Mouse (Mus musculus): ENCODE results near the gene Lpcat1. TPM values are rescaled to one million over a fixed set of nuclear protein-coding genes. Genes with fewer than 3 reads are reported as not detected.

Gene Lpcat1
- total RNA-seq, 2 experiments from 2014 or later = 40.8 to 47.2 TPM

DNA sequence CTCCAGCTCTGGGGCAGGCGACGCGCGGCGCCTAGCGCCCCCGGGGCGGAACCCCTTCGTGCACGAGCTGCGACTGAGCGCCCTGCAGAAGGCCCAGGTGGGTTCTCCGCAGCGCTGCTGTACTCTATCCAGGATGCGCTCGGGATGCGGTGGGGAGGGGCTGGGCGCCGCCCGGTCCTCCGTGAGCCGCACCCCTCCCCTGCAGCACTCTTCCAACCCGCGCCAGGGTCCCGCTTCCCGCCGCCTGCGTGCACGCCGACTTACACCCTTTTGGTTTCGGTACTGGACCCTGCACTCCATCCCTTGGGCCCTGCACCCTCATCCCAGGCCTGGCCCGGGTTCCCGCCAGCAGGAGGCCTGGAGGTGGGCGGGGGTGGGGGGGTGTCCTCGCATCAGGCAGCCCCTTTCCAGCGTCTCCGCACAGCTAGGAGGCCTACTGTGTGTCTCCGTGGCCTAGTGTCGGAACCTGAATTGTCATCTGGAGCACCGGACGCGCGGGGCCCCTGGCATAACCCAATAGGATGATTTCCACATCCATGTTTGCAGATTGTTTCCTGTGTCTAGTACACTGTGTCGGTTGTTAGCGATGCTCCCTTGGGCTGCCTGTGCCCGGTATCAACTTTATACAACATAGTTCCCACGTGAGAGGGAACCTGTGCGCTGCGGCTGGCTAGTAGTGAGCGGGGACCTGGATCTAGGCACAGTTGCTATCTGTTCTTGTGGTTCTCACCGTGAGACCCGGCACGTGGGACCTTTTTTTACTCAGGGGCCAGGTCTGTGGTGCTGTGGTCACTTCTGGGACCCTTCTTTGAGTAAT, 632 bp downstream of the Lpcat1 start:
- no peak for TF ChIP-seq CTCF (IDR thresholded peaks at IDR 0.05)
- Histone ChIP-seq H3K27ac (peak overlapping the region; percentile 89), H3K4me3 (peak overlapping the region; percentile 89)
- intact Hi-C loops (cut with DNase I) = loop anchor here (2.0 kb wide), 2 partner anchors 37 to 41 kb away; no protein-coding TSS in a partner anchor
- DNase-seq (ENCODE audit: extremely low spot score in 1 of 2, low spot score in 2 of 2) = peak; percentile 45 to 51

GRCm38 (mm10) chr13:73468834-73469233, 1.8 kb downstream of the Lpcat1 start:
- Histone ChIP-seq H3K27ac (no peak overlapping the region), H3K4me3 (peak overlapping the region; percentile 89)
- intact Hi-C loops (cut with DNase I) = loop anchor here (2.0 kb wide), 1 partner anchor 36 kb away; no protein-coding TSS in a partner anchor
- TF ChIP-seq CTCF (IDR thresholded peaks at IDR 0.05) = no peak
- DNase-seq (ENCODE audit: extremely low spot score in 1 of 2, low spot score in 2 of 2) = no peak

GRCm38 (mm10) chr13:73469257-73469967, 2.4 kb downstream of the Lpcat1 start:
- Histone ChIP-seq H3K4me3 (no peak overlapping the region), H3K27ac (no peak overlapping the region)
- DNase-seq (ENCODE audit: extremely low spot score in 1 of 2, low spot score in 2 of 2) = no peak
- intact Hi-C loops (cut with DNase I) = loop anchor here (2.0 kb wide), 1 partner anchor 35 kb away; no protein-coding TSS in a partner anchor
- no peak for TF ChIP-seq CTCF (IDR thresholded peaks at IDR 0.05)

GRCm38 (mm10) chr13:73472481-73472880, 5.5 kb downstream of the Lpcat1 start:
- peak; percentile 6; the same call in 1 of the 2 replicates for TF ChIP-seq CTCF (IDR thresholded peaks at IDR 0.05)
- DNase-seq (ENCODE audit: extremely low spot score in 1 of 2, low spot score in 2 of 2) = no peak
- Histone ChIP-seq H3K4me3 (no peak overlapping the region), H3K27ac (no peak overlapping the region)
- intact Hi-C loops (cut with DNase I) = no loop called here

DNA sequence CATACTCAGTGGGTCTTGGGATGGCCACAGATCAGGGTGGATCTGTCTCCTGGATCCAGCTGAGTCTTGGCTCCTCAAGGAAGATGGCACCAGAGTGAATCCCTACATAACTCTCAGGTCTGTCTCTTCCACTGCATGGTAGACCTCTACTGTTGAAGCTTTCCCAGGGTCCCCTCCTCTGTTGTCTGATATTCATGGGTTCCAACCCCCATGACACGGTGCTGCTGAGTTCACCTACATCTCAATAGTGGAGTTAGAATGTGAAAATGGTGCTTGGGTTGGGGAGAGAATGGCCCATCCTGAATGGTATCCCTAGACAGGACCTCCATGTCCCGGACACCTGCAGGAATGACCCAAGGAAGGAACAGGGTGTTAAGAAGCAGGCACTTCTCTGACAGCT, 6.7 kb downstream of the Lpcat1 start:
- TF ChIP-seq CTCF (IDR thresholded peaks at IDR 0.05) = no peak
- Histone ChIP-seq H3K27ac (no peak overlapping the region), H3K4me3 (no peak overlapping the region)
- DNase-seq (ENCODE audit: extremely low spot score in 1 of 2, low spot score in 2 of 2) = no peak
- intact Hi-C loops (cut with DNase I) = no loop called here

DNA sequence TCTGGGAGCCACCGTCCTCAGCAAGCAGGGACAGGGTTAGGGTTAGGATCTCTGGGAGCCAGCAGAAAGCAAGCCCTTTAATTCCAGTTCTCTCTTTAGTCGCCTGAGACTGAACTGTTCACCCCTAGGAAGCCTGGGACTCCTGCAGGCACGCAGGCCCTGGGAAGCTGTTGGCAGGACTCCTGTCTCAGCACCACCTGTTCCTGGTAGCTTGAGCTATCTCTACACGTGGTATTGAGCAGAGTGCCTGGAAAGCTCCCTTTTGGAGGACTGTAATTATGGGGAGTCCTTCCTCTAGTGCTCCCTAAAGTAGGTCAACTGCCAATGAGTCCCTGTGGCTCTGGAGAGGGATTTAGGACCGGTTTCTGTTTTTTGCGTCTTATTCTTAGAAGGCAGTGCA, 7.2 kb downstream of the Lpcat1 start:
- intact Hi-C loops (cut with DNase I) = no loop called here
- no peak overlapping the region for H3K4me3 ChIP-seq
- no peak for TF ChIP-seq CTCF (IDR thresholded peaks at IDR 0.05)
- DNase-seq (ENCODE audit: extremely low spot score in 1 of 2, low spot score in 2 of 2) = no peak
- no peak overlapping the region for H3K27ac ChIP-seq

DNA sequence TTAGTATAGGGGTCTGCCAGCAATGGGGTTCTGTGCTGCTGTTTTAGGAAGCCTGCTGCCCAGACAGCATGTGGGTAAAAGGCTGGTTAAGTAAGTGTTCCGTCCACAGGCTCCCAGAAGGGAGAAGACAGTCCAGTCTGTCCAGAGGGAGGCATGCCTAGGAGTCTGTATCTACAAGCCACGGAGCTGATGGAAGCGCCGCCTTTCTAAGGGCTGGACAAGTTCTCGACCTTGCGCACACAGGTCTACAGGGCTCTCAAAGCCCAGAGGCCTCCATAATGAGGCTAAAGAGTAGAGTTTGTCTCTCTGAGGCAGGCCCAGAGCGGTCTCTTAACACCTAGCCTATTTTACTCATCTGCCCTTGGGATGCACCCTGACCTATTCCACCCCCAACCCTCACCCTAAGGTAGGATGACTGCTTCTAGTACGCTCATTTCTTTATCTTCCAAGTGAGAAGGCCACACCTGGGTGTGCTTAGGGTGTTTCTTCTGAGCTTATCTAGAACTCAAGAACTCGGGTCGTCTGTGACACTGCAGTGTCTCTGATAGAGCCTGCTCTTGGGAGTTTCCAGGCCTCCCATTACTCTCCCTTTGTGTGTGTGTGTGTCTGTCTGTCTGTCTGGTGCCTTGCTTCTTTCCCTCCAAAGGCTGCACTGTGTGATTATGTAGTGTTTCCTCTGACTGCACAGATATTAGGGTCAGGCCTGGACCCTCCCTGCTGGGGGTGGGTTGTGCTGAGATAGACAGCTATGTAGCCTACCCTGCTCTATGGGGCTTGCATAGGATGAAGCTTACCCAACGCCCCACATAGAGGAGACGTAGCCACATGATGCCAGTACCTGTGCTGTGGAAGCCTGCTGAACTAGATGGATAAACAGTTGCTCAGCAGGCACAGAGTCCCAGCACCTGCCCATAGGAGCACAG, 8.3 kb downstream of the Lpcat1 start:
- TF ChIP-seq CTCF (IDR thresholded peaks at IDR 0.05) = no peak
- Histone ChIP-seq H3K27ac (no peak overlapping the region), H3K4me3 (no peak overlapping the region)
- intact Hi-C loops (cut with DNase I) = no loop called here
- no peak for DNase-seq (ENCODE audit: extremely low spot score in 1 of 2, low spot score in 2 of 2)

- Histone ChIP-seq H3K27ac (peak overlapping the region; percentile 70; the same call in 1 of the 2 replicates), H3K4me3 (no peak overlapping the region)
- intact Hi-C loops (cut with DNase I) = no loop called here
- TF ChIP-seq CTCF (IDR thresholded peaks at IDR 0.05) = no peak
- DNase-seq (ENCODE audit: extremely low spot score in 1 of 2, low spot score in 2 of 2) = no peak
Observed at GRCm38 (mm10) chr13:73476259-73476658, 9.3 kb downstream of the Lpcat1 start.

GRCm38 (mm10) chr13:73476796-73477195, 9.8 kb downstream of the Lpcat1 start:
- H3K4me3 ChIP-seq = no peak overlapping the region
- intact Hi-C loops (cut with DNase I) = no loop called here
- no peak for DNase-seq (ENCODE audit: extremely low spot score in 1 of 2, low spot score in 2 of 2)
- TF ChIP-seq CTCF (IDR thresholded peaks at IDR 0.05) = no peak
- H3K27ac ChIP-seq = peak overlapping the region; percentile 70; the same call in 1 of the 2 replicates

DNA sequence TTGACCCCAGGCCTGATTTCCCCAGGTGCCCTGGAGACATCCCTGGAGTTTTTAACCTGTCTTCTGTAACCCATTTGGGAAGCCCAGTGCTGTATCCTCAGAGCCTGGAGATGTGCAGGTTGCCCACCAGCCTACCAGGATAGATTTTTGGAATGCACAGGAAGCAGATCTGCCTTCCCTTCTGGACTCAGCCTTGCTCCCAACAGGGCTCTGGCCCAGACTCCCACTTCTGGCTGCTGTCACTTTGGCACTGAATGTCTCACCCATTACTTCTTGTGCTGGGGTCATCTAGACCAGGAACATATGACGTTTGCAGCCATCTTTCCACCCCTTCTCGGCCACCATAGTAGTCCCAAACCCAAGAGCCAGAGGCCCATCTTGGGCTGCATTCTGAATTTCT, 10.8 kb downstream of the Lpcat1 start:
- Histone ChIP-seq H3K4me3 (no peak overlapping the region), H3K27ac (no peak overlapping the region)
- intact Hi-C loops (cut with DNase I) = no loop called here
- no peak for DNase-seq (ENCODE audit: extremely low spot score in 1 of 2, low spot score in 2 of 2)
- TF ChIP-seq CTCF (IDR thresholded peaks at IDR 0.05) = no peak

DNA sequence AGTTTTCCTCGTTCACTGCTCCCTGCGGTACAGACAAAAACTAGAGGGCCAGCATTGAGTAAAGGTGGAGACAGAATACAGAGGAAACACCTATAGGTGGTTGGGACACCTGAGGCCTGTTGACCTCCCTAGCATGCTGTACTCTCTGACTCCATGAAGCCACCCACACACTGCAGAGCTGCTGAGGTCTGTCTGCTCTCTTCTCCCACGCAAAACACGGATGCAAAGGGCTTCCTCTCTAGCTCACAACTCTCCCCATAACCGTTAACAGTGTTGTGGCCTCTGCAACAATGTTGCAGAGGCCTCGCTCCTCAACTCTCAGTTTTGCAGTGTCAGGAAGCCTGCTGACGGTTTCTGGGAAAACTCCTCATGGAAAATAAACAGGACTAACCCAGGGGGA, 15.5 kb downstream of the Lpcat1 start:
- no peak overlapping the region for H3K27ac ChIP-seq
- TF ChIP-seq CTCF (IDR thresholded peaks at IDR 0.05) = no peak
- intact Hi-C loops (cut with DNase I) = no loop called here

More for the DNA sequence above, 15.5 kb downstream of the Lpcat1 start:
- no peak for DNase-seq (ENCODE audit: extremely low spot score in 1 of 2, low spot score in 2 of 2)
- H3K4me3 ChIP-seq = no peak overlapping the region

All from left cerebral cortex, adult 2 months (tissue).